Comparison of ENCODE assay signal across 11 mouse cellular contexts in the genomic region with DNA sequence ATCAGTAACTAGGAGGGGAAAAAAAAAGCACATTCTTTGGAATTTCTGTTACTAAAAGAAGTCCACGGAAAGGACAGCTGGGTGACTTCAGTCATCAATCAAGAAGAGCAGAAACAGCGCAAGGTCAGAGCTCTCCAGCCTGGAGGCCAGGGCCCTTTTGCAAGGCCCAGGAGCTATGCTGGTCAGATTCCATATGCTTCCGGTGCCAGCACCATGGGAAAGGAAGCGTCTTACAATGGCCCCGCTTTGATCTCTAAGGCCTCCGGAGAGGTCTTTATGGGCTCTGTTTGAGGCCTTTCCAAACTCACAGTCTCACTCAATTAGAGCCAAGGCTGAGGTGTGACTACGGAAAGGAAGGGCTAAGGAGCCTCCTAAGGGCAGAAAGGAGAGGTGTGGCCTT. TPM values are rescaled to one million over a fixed set of nuclear protein-coding genes. Genes with fewer than 3 reads are reported as not detected.
A peak's percentile ranks its signal among the peaks of the same experiment; 100 is the strongest.
DNase-seq lines count a peak whose midpoint lies in the region; ATAC-seq and TF ChIP-seq lines count a peak whose summit lies in the region.
"Had no signal": no experiment of that assay in that cellular context is flagged by ENCODE, and none has a peak within 500 bp of the region (broad histone marks: within the 10 kb centered on the region; RNA-seq: fewer than 3 reads in every experiment).

No protein-coding gene starts in this region.

- no peak for ATAC-seq in heart, embryonic 12.5 days (ENCODE audit: insufficient number of reproducible peaks, low FRiP score)
- ATAC-seq in lung, embryonic 15.5 days (ENCODE audit: borderline replicate concordance, extremely low read depth, low FRiP score, low TSS enrichment) = peak; percentile 19
- ATAC-seq: intestine, postnatal 0 days had no signal

- DNase-seq in heart, adult 11 months = peak; percentile 96
- DNase-seq in embryo, embryonic 10 days (ENCODE audit: low spot score) = peak; percentile 75
- peak; percentile 84 for DNase-seq in kidney, adult 11 months
- no peak for DNase-seq in urinary bladder, postnatal 36 days (ENCODE audit: low spot score in 2 of 2)
- DNase-seq in right cerebral cortex, postnatal 4 days = no peak
- no peak for DNase-seq in thymus, adult 2 months

- TF ChIP-seq CTCF in thymus, adult 2 months (IDR thresholded peaks at IDR 0.05; ENCODE audit: borderline replicate concordance, control insufficient read depth, extremely low read depth, insufficient read depth, low read length, poor library complexity) = no peak

- H3K4me3 ChIP-seq in heart, embryonic 12.5 days = no peak overlapping the region
- H3K4me3 ChIP-seq in lung, embryonic 15.5 days = no peak overlapping the region
- no peak overlapping the region for H3K4me3 ChIP-seq in thymus, adult 2 months (ENCODE audit: control insufficient read depth, insufficient read depth, low read length)
- H3K4me3 ChIP-seq: erythroblast, embryonic 14.5 days had no signal

- H3K4me1 ChIP-seq in heart, embryonic 12.5 days (replicated peaks) = peaks cover 26% of the 10 kb centered on the region
- H3K4me1 ChIP-seq in lung, embryonic 15.5 days = peaks cover 40% of the 10 kb centered on the region
- peaks cover 10% of the 10 kb centered on the region for H3K4me1 ChIP-seq in thymus, adult 2 months (replicated peaks; ENCODE audit: control insufficient read depth, insufficient read depth, low read length)

- H3K9ac ChIP-seq in heart, embryonic 12.5 days = no peak overlapping the region
- H3K9ac ChIP-seq in lung, embryonic 15.5 days = no peak overlapping the region

- no peak overlapping the region for H3K4me2 ChIP-seq in heart, embryonic 12.5 days
- no peak overlapping the region; the same call in 1 of the 2 replicates for H3K4me2 ChIP-seq in lung, embryonic 15.5 days

- H3K27ac ChIP-seq in heart, embryonic 12.5 days (ENCODE audit: poor library complexity, severe bottlenecking) = no peak overlapping the region
- H3K27ac ChIP-seq in lung, embryonic 15.5 days = peak overlapping the region; percentile 73; the same call in 1 of the 2 replicates
- no peak overlapping the region for H3K27ac ChIP-seq in thymus, adult 2 months (ENCODE audit: control insufficient read depth, insufficient read depth, low read length)
- H3K27ac ChIP-seq: macrophage had no signal

- H3K9me3 ChIP-seq in heart, embryonic 12.5 days (replicated peaks) = peaks cover 10% of the 10 kb centered on the region; the same call in 1 of the 2 replicates
- H3K9me3 ChIP-seq in lung, embryonic 15.5 days = no peaks in the 10 kb centered on the region

- TF ChIP-seq POLR2A in thymus, adult 2 months (IDR thresholded peaks at IDR 0.05; ENCODE audit: control insufficient read depth, extremely low read depth, insufficient read depth, low read length, poor library complexity) = no peak

- 25% methylated on average over 7 of the region's 7 CpGs for WGBS in heart, embryonic 12.5 days
- WGBS in lung, embryonic 15.5 days = 15% methylated on average over 7 of the region's 7 CpGs
- WGBS in thymus, adult 2 months = 94% methylated on average over 7 of the region's 7 CpGs

- H3K36me3 ChIP-seq in heart, embryonic 12.5 days = peaks cover 38% of the 10 kb centered on the region
- H3K36me3 ChIP-seq in lung, embryonic 15.5 days = peaks cover 14% of the 10 kb centered on the region
- no peaks in the 10 kb centered on the region for H3K36me3 ChIP-seq in thymus, adult 2 months (ENCODE audit: control insufficient read depth, insufficient read depth, low read length)

- H3K27me3 ChIP-seq in heart, embryonic 12.5 days (replicated peaks) = no peaks in the 10 kb centered on the region
- no peaks in the 10 kb centered on the region for H3K27me3 ChIP-seq in lung, embryonic 15.5 days
- no peaks in the 10 kb centered on the region for H3K27me3 ChIP-seq in thymus, adult 2 months (ENCODE audit: control insufficient read depth, insufficient read depth, low read length)

RNA-seq across cellular contexts. Expression of a gene that starts 4.6 kb away (rescaled TPM):
- polyA plus RNA-seq in heart, embryonic 12.5 days (2016; fragmentation: Nextera tagmentation; extraction: Ambion mirVana) = 15.1 and 17.1 TPM in 2 replicates
- polyA plus RNA-seq in lung, embryonic 15.5 days (2015; fragmentation: Nextera tagmentation; extraction: Ambion mirVana) = 24.4 and 27.4 TPM in 2 replicates
- polyA plus RNA-seq in thymus, adult 2 months (2012; rRNA removed) = 6.5 and 8.6 TPM in 2 replicates
- polyA plus RNA-seq: erythroblast, embryonic 14.5 days had no signal

RNA-seq across cellular contexts. Expression of a gene that starts 34.6 kb away (rescaled TPM):
- polyA plus RNA-seq in heart, embryonic 12.5 days (2016; fragmentation: Nextera tagmentation; extraction: Ambion mirVana) = 28.7 and 29.9 TPM in 2 replicates
- polyA plus RNA-seq in lung, embryonic 15.5 days (2015; fragmentation: Nextera tagmentation; extraction: Ambion mirVana) = 33.1 and 34.5 TPM in 2 replicates
- polyA plus RNA-seq in thymus, adult 2 months (2012; rRNA removed) = 3.9 and 4.7 TPM in 2 replicates

Comparison
In these comparisons a context has a peak if more than half of its experiments do, and no peak if none do; other contexts are left out.
1. DNase-seq: peak in heart, adult 11 months (single experiment), embryo, embryonic 10 days (single experiment) and kidney, adult 11 months (single experiment); none in urinary bladder, postnatal 36 days (0 of 2), right cerebral cortex, postnatal 4 days (single experiment) and thymus, adult 2 months (single experiment).